Mouse (Mus musculus): Measurements from ENCODE around the gene Gm9803. TPM values are rescaled to one million over a fixed set of nuclear protein-coding genes. Genes with fewer than 3 reads are reported as not detected.

The Gm9803 gene
- polyA plus RNA-seq, 2 experiments = 10.0 to 12.3 TPM

DNA sequence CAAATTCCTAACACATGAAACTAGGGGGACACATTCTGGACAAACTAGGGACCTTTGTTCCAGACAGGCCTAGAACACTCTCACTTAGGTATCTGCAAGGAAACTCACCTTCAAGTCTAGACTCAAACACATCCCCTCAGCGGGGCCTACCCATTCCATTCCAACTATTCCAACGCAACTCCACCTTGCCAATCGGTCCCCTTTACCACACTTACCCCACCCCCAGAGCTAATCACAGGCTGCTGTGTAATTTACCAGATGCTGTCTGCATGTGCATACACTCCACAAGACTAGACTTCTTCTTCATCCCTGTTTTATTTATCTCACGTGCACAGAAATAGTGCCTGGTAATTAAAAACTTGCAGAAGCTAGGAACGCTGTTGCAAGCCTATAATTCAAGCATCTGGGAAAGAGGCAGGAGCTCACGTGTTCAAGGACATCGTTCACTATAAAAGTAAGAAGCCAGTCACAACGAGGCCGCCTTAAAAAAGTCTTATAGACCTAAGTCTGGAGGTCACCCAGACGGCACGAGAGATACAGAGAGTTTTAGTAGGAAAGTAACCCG, 15.9 kb downstream of the Gm9803 start:
- Histone ChIP-seq H3K4me3 (ENCODE audit: insufficient read depth in 1 of 2, low read depth in 2 of 2, low read length in 2 of 2) (peak overlapping the region; percentile 89 to 90), H3K27ac (no peak overlapping the region), H3K4me1 (replicated peaks; ENCODE audit: control insufficient read depth in 2 of 2, insufficient read depth in 2 of 2, low read length in 1 of 2) (peaks cover 4 to 13% of the 10 kb centered on the region in 2 experiments), H3K4me2 (ENCODE audit: low read depth) (peak overlapping the region; percentile 57), H3K9ac (replicated peaks) (peak overlapping the region; percentile 89), H3K27me3 (ENCODE audit: control insufficient read depth, insufficient read depth, low read length) (no peaks in the 10 kb centered on the region), H3K36me3 (replicated peaks; ENCODE audit: control insufficient read depth, insufficient read depth, low read depth) (no peaks in the 10 kb centered on the region), H3K9me3 (ENCODE audit: control insufficient read depth, low read length) (no peaks in the 10 kb centered on the region)
- WGBS (ENCODE audit: insufficient replicate concordance) = 11% methylated on average over 12 of the region's 12 CpGs
- ATAC-seq (ENCODE audit: insufficient read depth) = no peak
- TF ChIP-seq EP300 (IDR thresholded peaks at IDR 0.05; ENCODE audit: low read depth) = no peak
- TF ChIP-seq CTCF (IDR thresholded peaks at IDR 0.05; ENCODE audit: low read depth) = no peak
- no peak for DNase-seq (ENCODE audit: low read depth in 3 of 3, low spot score in 3 of 3)

DNA sequence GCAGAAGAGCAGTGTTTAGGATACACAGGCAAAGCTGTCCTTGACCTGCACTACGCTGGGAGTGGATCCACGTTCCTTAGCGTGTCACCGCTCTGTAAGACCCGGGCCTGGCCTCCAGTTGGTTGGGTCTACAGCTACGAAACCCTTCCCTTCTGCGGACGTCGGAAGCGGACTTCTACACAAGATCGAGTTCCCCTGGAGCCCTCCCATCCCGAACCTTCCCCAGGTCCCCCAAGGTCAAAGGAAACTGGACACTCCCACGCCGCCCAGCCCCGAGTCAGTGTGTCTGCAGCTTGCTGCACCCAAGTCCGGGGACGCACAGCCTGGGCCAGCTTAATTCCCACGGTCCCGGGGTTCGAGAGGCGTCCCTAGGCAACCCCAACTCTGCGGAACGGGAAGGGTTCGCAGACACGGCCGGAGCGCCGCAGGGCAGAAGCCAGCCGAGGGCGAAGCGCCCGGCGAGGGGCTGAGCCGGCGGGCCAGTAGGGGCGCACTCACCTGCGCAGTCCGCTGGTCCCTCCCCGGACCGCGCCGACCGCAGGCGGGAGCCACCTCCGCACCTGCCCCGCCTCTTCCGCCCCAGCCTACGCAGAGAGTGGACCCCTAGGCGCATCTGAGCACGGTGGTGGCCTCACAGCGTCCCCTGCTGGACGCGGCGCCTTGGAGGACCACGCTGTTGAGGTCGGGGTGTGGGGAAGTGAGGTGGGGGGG, 16.7 kb downstream of the Gm9803 start, which contains the start of gene 1700021F05Rik:
Gene 1700021F05Rik, minus strand, starts transcription at position 553 of the 711 bp plus-strand sequence.
- Histone ChIP-seq H3K4me2 (ENCODE audit: low read depth) (peak within 1 kb of the TSS; percentile 57), H3K27me3 (ENCODE audit: control insufficient read depth, insufficient read depth, low read length) (no peaks in the 10 kb centered on the region), H3K9me3 (ENCODE audit: control insufficient read depth, low read length) (no peaks in the 10 kb centered on the region), H3K4me3 (ENCODE audit: insufficient read depth in 1 of 2, low read depth in 2 of 2, low read length in 2 of 2) (peak within 1 kb of the TSS; percentile 89 to 90), H3K4me1 (replicated peaks; ENCODE audit: control insufficient read depth in 2 of 2, insufficient read depth in 2 of 2, low read length in 1 of 2) (peaks cover 4 to 13% of the 10 kb centered on the region in 2 experiments), H3K36me3 (replicated peaks; ENCODE audit: control insufficient read depth, insufficient read depth, low read depth) (no peaks in the 10 kb centered on the region), H3K9ac (replicated peaks) (peak within 1 kb of the TSS; percentile 89), H3K27ac (peak within 1 kb of the TSS; percentile 44)
- WGBS (ENCODE audit: insufficient replicate concordance) = 1% methylated on average over 56 of the region's 56 CpGs
- DNase-seq (ENCODE audit: low read depth in 3 of 3, low spot score in 3 of 3) (peak; percentile 86 to 88 (median 87)), ATAC-seq (ENCODE audit: insufficient read depth) (peak; percentile 100)
- TF ChIP-seq EP300 (IDR thresholded peaks at IDR 0.05; ENCODE audit: low read depth) = no peak
- TF ChIP-seq CTCF (IDR thresholded peaks at IDR 0.05; ENCODE audit: low read depth) = peak; percentile 87

DNA sequence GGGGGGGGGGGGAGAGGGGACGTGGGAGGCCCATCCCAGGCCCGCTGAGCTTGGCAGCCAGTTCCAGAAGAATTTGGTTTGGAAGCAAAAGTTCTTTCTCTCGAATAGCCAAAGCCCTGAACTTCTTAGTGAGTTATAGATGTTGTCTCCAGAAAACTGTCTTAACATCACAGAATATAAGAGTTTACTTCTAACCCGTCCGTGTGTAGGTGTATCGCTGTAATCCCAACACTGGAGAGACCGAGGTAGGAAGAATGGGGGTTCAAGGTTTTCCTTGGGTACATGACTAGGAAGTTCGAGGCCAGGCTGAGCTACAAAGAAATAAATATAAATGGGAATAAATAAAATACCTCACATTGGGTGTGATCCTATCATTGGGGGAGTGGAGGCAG, 17.3 kb downstream of the Gm9803 start:
- Histone ChIP-seq H3K27ac (no peak overlapping the region), H3K9me3 (ENCODE audit: control insufficient read depth, low read length) (no peaks in the 10 kb centered on the region), H3K27me3 (ENCODE audit: control insufficient read depth, insufficient read depth, low read length) (no peaks in the 10 kb centered on the region), H3K36me3 (replicated peaks; ENCODE audit: control insufficient read depth, insufficient read depth, low read depth) (no peaks in the 10 kb centered on the region), H3K4me3 (ENCODE audit: insufficient read depth in 1 of 2, low read depth in 2 of 2, low read length in 2 of 2) (peak overlapping the region in 1 of 2 experiments; percentile 89; a peak in 2 of 4 replicates), H3K4me1 (replicated peaks; ENCODE audit: control insufficient read depth in 2 of 2, insufficient read depth in 2 of 2, low read length in 1 of 2) (peaks cover 4 to 13% of the 10 kb centered on the region in 2 experiments), H3K9ac (replicated peaks) (peak overlapping the region; percentile 24), H3K4me2 (ENCODE audit: low read depth) (peak overlapping the region; percentile 57)
- DNase-seq (ENCODE audit: low read depth in 3 of 3, low spot score in 3 of 3) (no peak), ATAC-seq (ENCODE audit: insufficient read depth) (0 out of 2 replicates have a peak, but pooled peaks have one; percentile 0)
- TF ChIP-seq CTCF (IDR thresholded peaks at IDR 0.05; ENCODE audit: low read depth) (no peak), EP300 (IDR thresholded peaks at IDR 0.05; ENCODE audit: low read depth) (no peak)
- WGBS (ENCODE audit: insufficient replicate concordance) = 35% methylated on average over 8 of the region's 8 CpGs

DNA sequence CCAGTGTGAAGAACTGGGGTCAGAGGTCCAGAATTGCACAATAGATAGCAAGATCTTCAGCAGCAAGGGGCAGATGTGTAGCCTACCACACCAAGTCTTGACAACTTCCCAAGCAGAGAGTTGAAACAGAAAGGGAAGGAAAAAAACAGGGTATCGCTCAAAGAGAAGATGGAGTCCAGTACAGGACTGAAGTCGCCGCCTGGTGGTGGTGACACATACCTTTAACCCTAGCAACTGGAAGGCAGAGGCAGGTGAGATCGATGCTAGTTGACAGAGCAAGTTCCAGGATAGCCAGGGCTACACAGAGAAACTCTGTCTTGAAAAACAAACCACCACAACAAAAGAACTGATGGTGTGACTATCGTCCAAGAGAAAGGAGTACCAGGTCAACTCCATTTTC, 25.5 kb downstream of the Gm9803 start:
- H3K9ac ChIP-seq (replicated peaks) = no peak overlapping the region
- H3K9me3 ChIP-seq (ENCODE audit: control insufficient read depth, low read length) = no peaks in the 10 kb centered on the region
- ATAC-seq (ENCODE audit: insufficient read depth) (no peak), DNase-seq (ENCODE audit: low read depth in 3 of 3, low spot score in 3 of 3) (no peak)
- no peak overlapping the region for H3K4me3 ChIP-seq (ENCODE audit: insufficient read depth in 1 of 2, low read depth in 2 of 2, low read length in 2 of 2)
- H3K36me3 ChIP-seq (replicated peaks; ENCODE audit: control insufficient read depth, insufficient read depth, low read depth) = no peaks in the 10 kb centered on the region
- H3K4me2 ChIP-seq (ENCODE audit: low read depth) = no peak overlapping the region
- H3K27me3 ChIP-seq (ENCODE audit: control insufficient read depth, insufficient read depth, low read length) = no peaks in the 10 kb centered on the region
- H3K4me1 ChIP-seq (replicated peaks; ENCODE audit: control insufficient read depth in 2 of 2, insufficient read depth in 2 of 2, low read length in 1 of 2) = 0 out of 4 replicates have a peak, but pooled peaks cover 0 to 2% of the 10 kb centered on the region in 2 experiments
- 56% methylated on average over 5 of the region's 5 CpGs for WGBS (ENCODE audit: insufficient replicate concordance)
- peak; percentile 60 for TF ChIP-seq CTCF (IDR thresholded peaks at IDR 0.05; ENCODE audit: low read depth)
- TF ChIP-seq EP300 (IDR thresholded peaks at IDR 0.05; ENCODE audit: low read depth) = no peak
- H3K27ac ChIP-seq = no peak overlapping the region

DNA sequence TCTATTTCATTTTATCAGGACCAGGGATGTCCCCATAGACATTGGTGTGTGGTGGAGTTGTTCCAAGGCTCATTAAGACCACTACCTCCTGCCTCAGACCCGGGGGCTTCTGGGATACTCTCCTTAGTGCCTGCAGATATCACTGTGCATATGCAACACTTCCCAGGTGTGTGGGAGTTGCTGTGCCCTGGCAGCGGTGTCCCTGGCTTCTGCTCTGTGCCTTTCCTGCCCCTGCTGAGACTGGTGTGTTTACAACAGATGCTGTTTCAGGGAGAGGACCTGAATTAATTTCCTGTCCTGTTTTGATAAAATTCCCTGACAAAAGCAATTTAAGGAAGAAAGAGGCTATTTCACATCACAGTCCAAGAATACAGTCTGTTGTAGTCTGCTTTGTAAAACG, 27.0 kb downstream of the Gm9803 start:
- ATAC-seq (ENCODE audit: insufficient read depth) (no peak), DNase-seq (ENCODE audit: low read depth in 3 of 3, low spot score in 3 of 3) (no peak)
- no peak overlapping the region for H3K4me3 ChIP-seq (ENCODE audit: insufficient read depth in 1 of 2, low read depth in 2 of 2, low read length in 2 of 2)
- no peak overlapping the region for H3K9ac ChIP-seq (replicated peaks)
- H3K36me3 ChIP-seq (replicated peaks; ENCODE audit: control insufficient read depth, insufficient read depth, low read depth) = no peaks in the 10 kb centered on the region
- no peaks in the 10 kb centered on the region for H3K27me3 ChIP-seq (ENCODE audit: control insufficient read depth, insufficient read depth, low read length)
- H3K9me3 ChIP-seq (ENCODE audit: control insufficient read depth, low read length) = no peaks in the 10 kb centered on the region
- 24% methylated on average over 3 of the region's 3 CpGs for WGBS (ENCODE audit: insufficient replicate concordance)
- TF ChIP-seq EP300 (IDR thresholded peaks at IDR 0.05; ENCODE audit: low read depth) = no peak
- no peak for TF ChIP-seq CTCF (IDR thresholded peaks at IDR 0.05; ENCODE audit: low read depth)
- H3K4me1 ChIP-seq (replicated peaks; ENCODE audit: control insufficient read depth in 2 of 2, insufficient read depth in 2 of 2, low read length in 1 of 2) = 0 out of 4 replicates have a peak, but pooled peaks cover 0 to 2% of the 10 kb centered on the region in 2 experiments
- no peak overlapping the region for H3K4me2 ChIP-seq (ENCODE audit: low read depth)
- no peak overlapping the region for H3K27ac ChIP-seq
